Mouse (Mus musculus) intestine, postnatal 0 days (tissue): ENCODE measurements around the gene Snx18. TPM values are rescaled to one million over a fixed set of nuclear protein-coding genes. Genes with fewer than 3 reads are reported as not detected.

Experiments used
- ATAC-seq: fragments of 200-750 bp; cut with Nextera tagmentation; 2 replicates; pipeline ENCODE4 v1.8.0; 2017; ENCODE audit warnings: mild to moderate bottlenecking, moderate TSS enrichment, moderate library complexity
- H3K27ac ChIP-seq: fragments of 300-500 bp; sonication (generic); 2 replicates; pipeline ENCODE4 v1.5.1; 2014; ENCODE audit warnings: mild to moderate bottlenecking, low read depth, low read length, moderate library complexity
- H3K27me3 ChIP-seq: fragments of 300-500 bp; sonication (generic); replicated peaks from 2 replicates; pipeline ENCODE4 v1.6.1; 2014; ENCODE audit warnings: low read length, mixed read lengths; ENCODE audit not compliant: control insufficient read depth, insufficient read depth
- H3K36me3 ChIP-seq: fragments of 300-500 bp; sonication (generic); 2 replicates; pipeline ENCODE4 v1.6.1; 2014; ENCODE audit warnings: mild to moderate bottlenecking, moderate library complexity; ENCODE audit not compliant: control insufficient read depth, insufficient read depth
- H3K4me1 ChIP-seq: fragments of 300-500 bp; sonication (generic); replicated peaks from 2 replicates; pipeline ENCODE4 v1.6.1; 2014; ENCODE audit warnings: antibody characterized with exemption, low read length, mixed read lengths; ENCODE audit not compliant: control insufficient read depth, insufficient read depth
- H3K4me2 ChIP-seq: fragments of 300-500 bp; sonication (generic); replicated peaks from 2 replicates; pipeline ENCODE4 v1.6.1; 2014; ENCODE audit warnings: low read depth, mild to moderate bottlenecking, moderate library complexity
- H3K4me3 ChIP-seq: fragments of 300-500 bp; sonication (generic); 2 replicates; pipeline ENCODE4 v1.5.1; 2014; ENCODE audit warnings: low read depth, low read length
- H3K9ac ChIP-seq: fragments of 300-500 bp; sonication (generic); 2 replicates; pipeline ENCODE4 v1.6.1; 2014; ENCODE audit warnings: mild to moderate bottlenecking, low read depth, low read length
- H3K9me3 ChIP-seq: fragments of 300-500 bp; sonication (generic); 2 replicates; pipeline ENCODE4 v1.6.1; 2016; ENCODE audit warnings: mixed run types; ENCODE audit not compliant: control insufficient read depth
- CTCF ChIP-seq: sonication (generic); IDR thresholded peaks from 2 replicates; pipeline ENCODE4 v1.5.1; 2016; ENCODE audit warnings: low read depth, mild to moderate bottlenecking, control low read depth, antibody characterized with exemption, moderate library complexity
- WGBS: fragments of 180-500 bp; shearing (Covaris S2); extraction: QIAGEN DNeasy Blood & Tissue Kit; methylation state at CpG from one replicate; pipeline ENCODE4 v1.1.7; 2014; 5-methylcytosine and 5-hydroxymethylcytosine counted together
- polyA plus RNA-seq: library from polyadenylated mRNA; unstranded; fragments of >200 nt; fragmentation: Nextera tagmentation; extraction: Ambion mirVana; gene quantifications from 2 replicates; pipeline ENCODE4 v1.2.1, GENCODE M21; 2015

The Snx18 gene
- polyA plus RNA-seq, 1 experiment from 2014 or later: 13.2 TPM

DNA sequence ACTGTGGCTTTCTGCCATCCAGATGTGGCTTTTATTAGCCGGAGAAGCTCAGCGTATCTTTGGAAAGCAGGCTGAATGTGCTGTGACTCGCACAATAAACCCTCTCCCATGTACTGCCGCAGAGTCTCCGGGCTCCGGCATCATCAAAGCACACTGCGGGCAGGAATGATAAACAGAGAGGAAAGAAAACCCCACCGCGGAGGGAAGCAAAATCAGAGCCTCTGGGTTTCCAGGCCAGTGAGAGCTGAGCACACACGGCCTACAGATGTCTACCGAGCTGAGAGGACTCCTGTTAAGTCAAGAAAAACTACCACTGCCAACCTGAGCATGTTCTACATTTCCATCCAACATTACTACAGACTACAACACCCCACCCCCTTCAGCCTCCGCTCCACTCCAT is 5.0 kb downstream of the Snx18 start:
- peaks cover 10% of the 10 kb centered on the region for H3K4me1 ChIP-seq

DNA sequence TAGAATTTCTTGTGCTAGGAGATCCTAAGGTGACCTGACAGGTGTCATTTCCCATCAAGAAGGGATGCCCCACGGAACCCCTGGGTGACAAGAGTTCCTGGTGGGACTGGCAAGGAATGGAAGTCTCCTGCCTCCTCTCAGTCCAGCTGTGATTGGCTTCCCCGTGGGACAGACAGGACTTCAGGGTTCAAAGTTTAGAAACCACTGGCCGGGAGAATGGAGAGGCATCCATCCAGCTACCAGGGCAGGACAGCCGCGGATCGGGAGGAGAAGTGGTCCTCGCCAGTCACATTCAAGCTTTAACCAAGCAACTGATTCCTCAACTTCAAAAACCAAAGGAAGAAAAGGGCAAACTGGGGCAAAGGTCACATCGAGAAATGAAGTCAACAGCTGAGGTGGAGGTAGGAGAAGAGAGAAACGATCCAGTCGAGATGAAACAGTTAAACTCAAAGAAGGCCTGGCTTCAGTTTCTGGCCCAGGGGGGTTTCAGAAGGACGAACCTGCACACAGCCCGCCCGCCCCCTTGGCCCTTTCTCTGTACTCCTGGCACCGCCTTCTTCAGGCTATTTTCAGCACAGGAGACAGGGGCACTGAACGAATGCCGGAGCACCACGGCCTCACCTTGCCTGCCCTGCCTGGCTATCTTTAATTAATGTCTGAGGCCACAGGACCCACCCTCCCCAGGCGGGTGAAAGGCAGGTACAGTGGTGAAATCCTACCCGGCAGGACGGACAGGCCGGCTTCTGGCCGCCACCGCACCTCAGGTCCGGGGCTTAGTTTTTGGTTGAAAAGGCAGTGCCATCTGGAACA is 6.0 kb downstream of the Snx18 start:
- Histone ChIP-seq H3K27me3 (no peaks in the 10 kb centered on the region), H3K9me3 (no peaks in the 10 kb centered on the region), H3K9ac (no peak overlapping the region), H3K4me2 (peak overlapping the region; percentile 75), H3K36me3 (peaks cover 3% of the 10 kb centered on the region; the same call in 1 of the 2 replicates), H3K4me3 (no peak overlapping the region), H3K27ac (no peak overlapping the region), H3K4me1 (peaks cover 10% of the 10 kb centered on the region)
- no peak for ATAC-seq
- 53% methylated on average over 24 of the region's 24 CpGs for WGBS
- TF ChIP-seq CTCF: no peak

More for the DNA sequence above, 5.0 kb downstream of the Snx18 start:
- Histone ChIP-seq H3K27ac (no peak overlapping the region), H3K27me3 (no peaks in the 10 kb centered on the region), H3K4me2 (peak overlapping the region; percentile 75), H3K36me3 (peaks cover 3% of the 10 kb centered on the region; the same call in 1 of the 2 replicates), H3K9ac (no peak overlapping the region), H3K9me3 (no peaks in the 10 kb centered on the region), H3K4me3 (peak overlapping the region; percentile 74; the same call in 1 of the 2 replicates)
- WGBS: 23% methylated on average over 12 of the region's 12 CpGs
- no peak for ATAC-seq
- TF ChIP-seq CTCF: no peak

DNA sequence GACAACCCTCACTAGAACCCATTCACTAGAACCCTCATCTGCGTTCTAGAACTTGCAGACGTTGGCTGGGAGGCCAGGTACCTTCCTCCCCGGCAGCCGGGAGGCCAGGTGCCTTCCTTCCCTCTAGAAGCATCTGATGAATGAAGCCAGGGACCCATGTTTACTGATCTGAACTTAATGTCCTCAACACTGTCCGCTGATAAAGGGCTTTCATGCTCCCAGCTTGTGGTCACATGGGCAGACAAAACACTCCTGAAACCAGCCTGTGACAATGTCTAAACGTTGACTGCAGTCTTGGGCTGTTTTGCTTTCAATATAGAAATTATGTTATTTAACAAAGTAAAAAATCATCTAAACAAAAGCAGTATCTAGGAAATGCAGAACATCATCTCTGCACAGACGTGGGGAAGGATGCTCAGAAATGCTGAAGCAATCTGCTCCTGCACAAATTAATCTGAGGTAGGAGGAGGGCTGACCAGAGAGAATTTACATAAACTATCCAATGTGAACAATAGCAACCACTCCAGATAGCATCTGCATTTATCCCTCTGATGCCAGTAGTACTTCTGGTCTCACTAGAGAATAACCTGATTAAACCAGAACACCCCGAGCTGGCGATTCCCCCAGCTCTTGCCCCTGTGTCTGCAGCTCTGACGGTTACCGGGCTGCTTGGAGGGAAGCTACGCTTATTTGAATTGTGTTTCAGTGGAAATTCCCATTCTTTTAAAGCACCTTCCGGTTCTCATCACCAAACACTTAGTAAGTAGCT is 7.4 kb downstream of the Snx18 start:
- Histone ChIP-seq H3K4me2 (no peak overlapping the region), H3K4me1 (peaks cover 13% of the 10 kb centered on the region), H3K9me3 (no peaks in the 10 kb centered on the region), H3K27ac (no peak overlapping the region), H3K9ac (0 out of 2 replicates have a peak overlapping the region, but pooled peaks have one; percentile 23), H3K27me3 (no peaks in the 10 kb centered on the region), H3K4me3 (no peak overlapping the region), H3K36me3 (peaks cover 3% of the 10 kb centered on the region; the same call in 1 of the 2 replicates)
- WGBS: 65% methylated on average over 13 of the region's 13 CpGs
- no peak for TF ChIP-seq CTCF
- no peak for ATAC-seq

DNA sequence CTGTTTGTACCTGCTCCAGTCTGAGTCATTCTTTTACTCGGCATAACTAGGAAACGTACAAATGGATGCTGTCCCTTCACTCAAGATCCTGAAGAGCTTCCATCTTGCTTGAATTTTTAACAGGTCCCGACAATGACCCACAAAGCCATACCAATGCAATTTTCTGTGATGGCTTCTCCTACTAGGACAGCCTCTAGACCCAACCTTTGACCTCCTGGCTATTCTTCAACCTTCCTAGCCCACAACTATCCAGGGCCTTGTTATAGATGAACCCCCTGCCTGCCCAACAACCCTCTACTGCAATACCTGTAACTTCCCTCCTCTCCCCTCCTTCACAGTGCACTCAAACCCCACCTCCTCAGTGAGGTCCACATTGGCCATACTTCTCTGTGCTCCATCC is 8.9 kb downstream of the Snx18 start:
- TF ChIP-seq CTCF: no peak
- no peak for ATAC-seq
- Histone ChIP-seq H3K4me1 (peaks cover 13% of the 10 kb centered on the region), H3K27ac (no peak overlapping the region), H3K9ac (no peak overlapping the region), H3K4me2 (no peak overlapping the region), H3K4me3 (no peak overlapping the region), H3K27me3 (no peaks in the 10 kb centered on the region), H3K36me3 (peaks cover 3% of the 10 kb centered on the region; the same call in 1 of the 2 replicates), H3K9me3 (no peaks in the 10 kb centered on the region)
- 76% methylated on average over 3 of the region's 3 CpGs for WGBS

DNA sequence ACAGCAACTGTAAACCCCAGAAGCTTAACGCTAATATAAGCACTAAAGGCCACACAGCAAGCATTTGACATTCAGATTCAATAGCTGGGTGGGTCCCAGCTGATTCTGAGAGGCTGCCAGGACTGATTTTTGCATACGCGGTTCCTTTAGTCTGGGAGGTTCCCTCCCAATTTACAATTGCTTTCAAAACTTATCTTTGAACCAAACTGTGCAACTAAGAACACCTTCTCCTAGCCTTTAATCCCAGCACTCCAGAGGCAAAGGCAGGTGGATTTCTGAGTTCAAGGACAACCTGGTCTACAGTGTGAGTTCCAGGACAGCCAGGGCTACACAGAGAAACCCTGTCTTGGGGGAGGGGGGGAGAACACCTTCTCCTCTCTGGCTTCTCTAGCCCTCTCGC is 10.5 kb downstream of the Snx18 start:
- peaks cover 3% of the 10 kb centered on the region; the same call in 1 of the 2 replicates for H3K36me3 ChIP-seq
- ATAC-seq: no peak
- no peak overlapping the region for H3K27ac ChIP-seq
- no peak for TF ChIP-seq CTCF
- H3K4me2 ChIP-seq: no peak overlapping the region
- WGBS: 54% methylated on average over 4 of the region's 4 CpGs
- H3K27me3 ChIP-seq: no peaks in the 10 kb centered on the region
- no peak overlapping the region for H3K4me3 ChIP-seq
- H3K9me3 ChIP-seq: no peaks in the 10 kb centered on the region
- peaks cover 13% of the 10 kb centered on the region for H3K4me1 ChIP-seq
- no peak overlapping the region for H3K9ac ChIP-seq

DNA sequence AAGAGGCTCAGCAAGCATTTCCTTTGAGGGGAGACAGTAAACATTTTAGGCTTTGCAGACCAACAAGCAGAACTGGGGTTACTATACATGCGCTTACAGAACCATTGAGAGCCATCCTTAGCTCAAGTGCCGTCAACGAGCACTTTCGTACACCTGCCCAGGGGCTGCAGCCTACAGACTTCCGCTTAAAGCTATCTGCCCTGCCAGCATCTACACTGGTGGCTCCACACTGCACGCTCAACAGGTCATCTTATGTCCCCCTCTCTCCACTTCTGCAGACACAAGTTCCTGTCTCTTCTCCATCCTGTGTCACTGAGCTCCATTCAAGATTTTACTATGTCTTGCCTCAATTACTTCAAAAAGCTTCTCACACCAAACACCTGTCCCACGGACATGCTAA is 11.0 kb downstream of the Snx18 start:
- Histone ChIP-seq H3K4me3 (no peak overlapping the region), H3K36me3 (peaks cover 3% of the 10 kb centered on the region; the same call in 1 of the 2 replicates), H3K27me3 (no peaks in the 10 kb centered on the region), H3K4me1 (peaks cover 9% of the 10 kb centered on the region), H3K9me3 (no peaks in the 10 kb centered on the region), H3K27ac (no peak overlapping the region), H3K9ac (no peak overlapping the region), H3K4me2 (no peak overlapping the region)
- 90% methylated on average over 7 of the region's 7 CpGs for WGBS
- no peak for TF ChIP-seq CTCF
- no peak for ATAC-seq
